Mouse (Mus musculus) cortical plate, adult 2 months (tissue): ENCODE measurements around the gene Osbpl10.

Experiments used
- CTCF ChIP-seq: fragments of 200-500 bp; IDR thresholded peaks from 2 replicates; pipeline ENCODE4 v1.5.1; 2011; ENCODE audit warnings: mild to moderate bottlenecking, control low read depth, low read length; ENCODE audit not compliant: insufficient read depth; ENCODE audit errors: extremely low read depth
- POLR2A ChIP-seq: fragments of 200-500 bp; IDR thresholded peaks from 2 replicates; pipeline ENCODE4 v1.6.1; 2011; ENCODE audit warnings: mild to moderate bottlenecking, low read length, control low read depth; ENCODE audit not compliant: insufficient read depth; ENCODE audit errors: extremely low read depth

GRCm38 (mm10) chr9:115051976-115052375 is 73.6 kb downstream of the Osbpl10 start:
- TF ChIP-seq CTCF (no peak), POLR2A (no peak)
